Mouse (Mus musculus) cortical plate, adult 2 months (tissue): Measurements from ENCODE around the gene Muc2.

Source experiments
- CTCF ChIP-seq: fragments of 200-500 bp; IDR thresholded peaks from 2 replicates; pipeline ENCODE4 v1.5.1; 2011; ENCODE audit warnings: mild to moderate bottlenecking, control low read depth, low read length; ENCODE audit not compliant: insufficient read depth; ENCODE audit errors: extremely low read depth
- POLR2A ChIP-seq: fragments of 200-500 bp; IDR thresholded peaks from 2 replicates; pipeline ENCODE4 v1.6.1; 2011; ENCODE audit warnings: mild to moderate bottlenecking, low read length, control low read depth; ENCODE audit not compliant: insufficient read depth; ENCODE audit errors: extremely low read depth

GRCm38 (mm10) chr7:141647815-141648214 lies 42.3 kb upstream of the Muc2 start:
- TF ChIP-seq CTCF (no peak), POLR2A (no peak)
